In the genomic region with DNA sequence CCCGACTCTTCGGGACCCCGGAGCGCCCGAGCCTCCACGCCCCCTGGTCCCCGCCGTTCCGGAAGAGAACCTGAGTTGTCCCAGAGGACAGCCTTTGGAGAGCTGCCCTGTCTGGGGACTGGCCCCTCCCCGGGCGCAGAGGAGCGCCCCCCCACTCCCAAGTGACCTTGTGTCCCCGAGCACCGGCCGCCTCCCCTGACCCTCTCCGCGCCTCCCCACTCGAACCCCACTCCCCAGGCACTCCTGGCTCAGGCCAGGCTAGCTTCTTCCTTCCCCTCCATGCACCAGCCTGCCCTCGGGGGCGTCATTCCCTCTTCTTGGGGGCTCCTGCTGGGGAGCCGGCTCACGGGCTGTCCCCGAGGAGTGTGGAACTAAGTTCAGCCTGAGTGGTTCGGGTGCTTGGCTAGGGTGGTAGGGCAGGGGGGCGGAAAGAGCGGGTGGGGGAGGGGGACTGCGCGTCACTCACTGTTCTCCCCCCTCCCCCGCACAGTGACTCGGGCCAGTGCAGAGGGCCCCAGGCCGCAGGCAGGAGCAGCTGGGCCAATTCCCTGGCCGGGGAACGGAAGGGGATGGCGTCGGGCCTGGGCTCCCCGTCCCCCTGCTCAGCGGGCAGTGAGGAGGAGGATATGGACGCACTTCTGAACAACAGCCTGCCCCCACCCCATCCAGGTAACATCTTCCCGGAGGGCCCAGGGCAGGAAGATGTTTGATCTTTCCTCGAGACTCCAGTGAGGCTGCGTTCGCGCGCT, we compare ENCODE assay signal across 8 mouse cellular contexts. TPM values are rescaled to one million over a fixed set of nuclear protein-coding genes. Genes with fewer than 3 reads are reported as not detected.
DNase-seq lines count a peak whose midpoint lies in the region; ATAC-seq and TF ChIP-seq lines count a peak whose summit lies in the region.

No protein-coding gene starts in this region.

- TF ChIP-seq CTCF in gastrocnemius, adult 2 months (IDR thresholded peaks at IDR 0.05): no peak

- peak overlapping the region; percentile 94 for H3K27ac ChIP-seq in gastrocnemius, adult 2 months
- peak overlapping the region; percentile 93 for H3K27ac ChIP-seq in hindbrain, embryonic 15.5 days (replicated peaks)
- H3K27ac ChIP-seq in limb, embryonic 13.5 days: peak overlapping the region; percentile 96
- peak overlapping the region; percentile 96 for H3K27ac ChIP-seq in midbrain, embryonic 13.5 days

- H3K4me1 ChIP-seq in hindbrain, embryonic 15.5 days (replicated peaks): peaks cover 42% of the 10 kb centered on the region
- peaks cover 39% of the 10 kb centered on the region for H3K4me1 ChIP-seq in limb, embryonic 13.5 days
- H3K4me1 ChIP-seq in midbrain, embryonic 13.5 days (replicated peaks): peaks cover 40% of the 10 kb centered on the region

- under 1% methylated on average over 41 of the region's 44 CpGs for WGBS in hindbrain, embryonic 15.5 days
- WGBS in limb, embryonic 13.5 days: under 1% methylated on average over 37 of the region's 44 CpGs
- under 1% methylated on average over 36 of the region's 44 CpGs for WGBS in midbrain, embryonic 13.5 days

- intact Hi-C loops in gastrocnemius, adult 2 months (cut with DNase I): loop anchor here (5.0 kb wide), 1 partner anchor 36 kb away; the partner anchor contains the start of gene Nop2

- peak; percentile 38 for ATAC-seq in hindbrain, embryonic 15.5 days (ENCODE audit: low FRiP score, low read depth)
- peak; percentile 55 for ATAC-seq in limb, embryonic 13.5 days (ENCODE audit: low FRiP score, low read depth)
- peak; percentile 72 for ATAC-seq in midbrain, embryonic 13.5 days

- DNase-seq in frontal cortex, postnatal 10 days (ENCODE audit: low spot score in 2 of 2): peak; percentile 59 to 68
- no peak for DNase-seq in frontal cortex, postnatal 25 days (ENCODE audit: low spot score in 2 of 2)
- peak; percentile 84 for DNase-seq in cerebellum, adult 11-12 months
- DNase-seq in gastrocnemius, adult 2 months: peak; percentile 80
- DNase-seq in spleen, postnatal 36 days (ENCODE audit: low spot score in 2 of 2): peak; percentile 65

- H3K27me3 ChIP-seq in hindbrain, embryonic 15.5 days: no peaks in the 10 kb centered on the region
- no peaks in the 10 kb centered on the region for H3K27me3 ChIP-seq in limb, embryonic 13.5 days
- no peaks in the 10 kb centered on the region for H3K27me3 ChIP-seq in midbrain, embryonic 13.5 days

- H3K9me3 ChIP-seq in hindbrain, embryonic 15.5 days: no peaks in the 10 kb centered on the region
- H3K9me3 ChIP-seq in limb, embryonic 13.5 days: no peaks in the 10 kb centered on the region
- H3K9me3 ChIP-seq in midbrain, embryonic 13.5 days: no peaks in the 10 kb centered on the region

- peak overlapping the region; percentile 92 for H3K9ac ChIP-seq in hindbrain, embryonic 15.5 days
- peak overlapping the region; percentile 96 for H3K9ac ChIP-seq in limb, embryonic 13.5 days
- H3K9ac ChIP-seq in midbrain, embryonic 13.5 days (replicated peaks): peak overlapping the region; percentile 96

- H3K36me3 ChIP-seq in hindbrain, embryonic 15.5 days: peaks cover 20% of the 10 kb centered on the region
- peaks cover 39% of the 10 kb centered on the region for H3K36me3 ChIP-seq in limb, embryonic 13.5 days
- peaks cover 35% of the 10 kb centered on the region for H3K36me3 ChIP-seq in midbrain, embryonic 13.5 days

- H3K4me3 ChIP-seq in gastrocnemius, adult 2 months: peak overlapping the region; percentile 98
- peak overlapping the region; percentile 86 for H3K4me3 ChIP-seq in hindbrain, embryonic 15.5 days
- H3K4me3 ChIP-seq in limb, embryonic 13.5 days: peak overlapping the region; percentile 91
- H3K4me3 ChIP-seq in midbrain, embryonic 13.5 days (replicated peaks): peak overlapping the region; percentile 98

- peak overlapping the region; percentile 89 for H3K4me2 ChIP-seq in hindbrain, embryonic 15.5 days
- peak overlapping the region; percentile 95 for H3K4me2 ChIP-seq in limb, embryonic 13.5 days (replicated peaks)
- peak overlapping the region; percentile 94 for H3K4me2 ChIP-seq in midbrain, embryonic 13.5 days (replicated peaks)

RNA-seq across cellular contexts. Expression of gene Chd4, which starts 1.0 kb away (rescaled TPM):
- total RNA-seq in gastrocnemius, adult 2 months (2021): 10 to 100 TPM; 68.8 to 71.2 TPM
- 90.3 and 93.1 TPM in 2 replicates for polyA plus RNA-seq in hindbrain, embryonic 15.5 days (2015; fragmentation: Nextera tagmentation; extraction: Ambion mirVana)
- 86.8 and 93.4 TPM in 2 replicates for polyA plus RNA-seq in limb, embryonic 13.5 days (2015; fragmentation: Nextera tagmentation; extraction: Ambion mirVana)
- polyA plus RNA-seq in midbrain, embryonic 13.5 days (2015; fragmentation: Nextera tagmentation; extraction: Ambion mirVana): 133 and 138 TPM in 2 replicates

RNA-seq across cellular contexts. Expression of gene Lpar5, which starts 29.1 kb away (rescaled TPM):
- not detected for total RNA-seq in gastrocnemius, adult 2 months (2021)
- 0.54 and 1.0 TPM in 2 replicates for polyA plus RNA-seq in hindbrain, embryonic 15.5 days (2015; fragmentation: Nextera tagmentation; extraction: Ambion mirVana)
- polyA plus RNA-seq in limb, embryonic 13.5 days (2015; fragmentation: Nextera tagmentation; extraction: Ambion mirVana): 0.45 and 0.80 TPM in 2 replicates
- polyA plus RNA-seq in midbrain, embryonic 13.5 days (2015; fragmentation: Nextera tagmentation; extraction: Ambion mirVana): 0.34 and 0.37 TPM in 2 replicates

RNA-seq across cellular contexts. Expression of gene Nop2, which starts 34.9 kb away (rescaled TPM):
- total RNA-seq in gastrocnemius, adult 2 months (2021): 10 to 100 TPM; 17.9 to 18.1 TPM
- 47.7 and 49.7 TPM in 2 replicates for polyA plus RNA-seq in hindbrain, embryonic 15.5 days (2015; fragmentation: Nextera tagmentation; extraction: Ambion mirVana)
- 65.6 and 67.1 TPM in 2 replicates for polyA plus RNA-seq in limb, embryonic 13.5 days (2015; fragmentation: Nextera tagmentation; extraction: Ambion mirVana)
- polyA plus RNA-seq in midbrain, embryonic 13.5 days (2015; fragmentation: Nextera tagmentation; extraction: Ambion mirVana): 43.2 and 45.9 TPM in 2 replicates

RNA-seq across cellular contexts. Expression of gene Acrbp, which starts 47.3 kb away (rescaled TPM):
- 1 to 10 TPM; 2.4 to 4.5 TPM for total RNA-seq in gastrocnemius, adult 2 months (2021)
- polyA plus RNA-seq in hindbrain, embryonic 15.5 days (2015; fragmentation: Nextera tagmentation; extraction: Ambion mirVana): 19.1 and 20.9 TPM in 2 replicates
- 16.5 and 19.2 TPM in 2 replicates for polyA plus RNA-seq in limb, embryonic 13.5 days (2015; fragmentation: Nextera tagmentation; extraction: Ambion mirVana)
- 15.8 and 19.7 TPM in 2 replicates for polyA plus RNA-seq in midbrain, embryonic 13.5 days (2015; fragmentation: Nextera tagmentation; extraction: Ambion mirVana)

RNA-seq across cellular contexts. Expression of gene Iffo1, which starts 48.3 kb away (rescaled TPM):
- total RNA-seq in gastrocnemius, adult 2 months (2021): 1 to 10 TPM; 7.8 to 9.4 TPM
- polyA plus RNA-seq in hindbrain, embryonic 15.5 days (2015; fragmentation: Nextera tagmentation; extraction: Ambion mirVana): 22.1 and 23.7 TPM in 2 replicates
- 31.5 and 33.1 TPM in 2 replicates for polyA plus RNA-seq in limb, embryonic 13.5 days (2015; fragmentation: Nextera tagmentation; extraction: Ambion mirVana)
- 14.9 and 19.3 TPM in 2 replicates for polyA plus RNA-seq in midbrain, embryonic 13.5 days (2015; fragmentation: Nextera tagmentation; extraction: Ambion mirVana)

Comparison
In these comparisons a context has a peak if more than half of its experiments do, and no peak if none do; other contexts are left out.
1. DNase-seq: peak in frontal cortex, postnatal 10 days (2 of 2), cerebellum, adult 11-12 months (single experiment), gastrocnemius, adult 2 months (single experiment) and spleen, postnatal 36 days (2 of 2); none in frontal cortex, postnatal 25 days (0 of 2).
2. Peak in every context shown above with its lines, with median percentiles within 50 percentile points of each other: H3K27ac ChIP-seq, H3K4me3 ChIP-seq, ATAC-seq, H3K4me2 ChIP-seq and H3K9ac ChIP-seq.